Mouse (Mus musculus): ENCODE measurements around the gene Brinp2.

Gene Brinp2

GRCm38 (mm10) chr1:158285198-158285597 is 70.9 kb downstream of the Brinp2 start:
- DNase-seq: no peak

- no peak for DNase-seq
Measured at GRCm38 (mm10) chr1:158283869-158284268, 72.3 kb downstream of the Brinp2 start.

- DNase-seq: no peak
Measured at GRCm38 (mm10) chr1:158272058-158272457, 84.1 kb downstream of the Brinp2 start.

GRCm38 (mm10) chr1:158267020-158267571 is 89.0 kb downstream of the Brinp2 start:
- DNase-seq: no peak

GRCm38 (mm10) chr1:158266293-158267019 is 89.7 kb downstream of the Brinp2 start:
- no peak for DNase-seq

GRCm38 (mm10) chr1:158259516-158260235 is 96.5 kb downstream of the Brinp2 start:
- no peak for DNase-seq

GRCm38 (mm10) chr1:158258685-158259292 is 97.3 kb downstream of the Brinp2 start:
- DNase-seq: no peak

- no peak for DNase-seq
Measured at GRCm38 (mm10) chr1:158255912-158256680, 100.0 kb downstream of the Brinp2 start.

GRCm38 (mm10) chr1:158252682-158253222 is 103.4 kb downstream of the Brinp2 start:
- no peak for DNase-seq

- DNase-seq: no peak
Measured at GRCm38 (mm10) chr1:158248266-158248665, 107.9 kb downstream of the Brinp2 start.

- no peak for DNase-seq
Measured at GRCm38 (mm10) chr1:158246476-158247153, 109.5 kb downstream of the Brinp2 start.

GRCm38 (mm10) chr1:158245486-158245885 is 110.6 kb downstream of the Brinp2 start:
- DNase-seq: no peak

- no peak for DNase-seq
Measured at GRCm38 (mm10) chr1:158244016-158244415, 112.1 kb downstream of the Brinp2 start.

GRCm38 (mm10) chr1:158241848-158242556 is 114.1 kb downstream of the Brinp2 start:
- DNase-seq: no peak

GRCm38 (mm10) chr1:158239841-158240240 is 116.3 kb downstream of the Brinp2 start:
- no peak for DNase-seq

GRCm38 (mm10) chr1:158238722-158239121 is 117.4 kb downstream of the Brinp2 start:
- DNase-seq: no peak

GRCm38 (mm10) chr1:158228687-158229224 is 127.4 kb downstream of the Brinp2 start:
- no peak for DNase-seq

GRCm38 (mm10) chr1:158227239-158227638 is 128.9 kb downstream of the Brinp2 start:
- DNase-seq: no peak

GRCm38 (mm10) chr1:158226689-158227088 is 129.4 kb downstream of the Brinp2 start:
- no peak for DNase-seq

GRCm38 (mm10) chr1:158221048-158221447 is 135.1 kb downstream of the Brinp2 start:
- DNase-seq: no peak

GRCm38 (mm10) chr1:158220148-158220547 is 136.0 kb downstream of the Brinp2 start:
- DNase-seq: no peak

All from thymus, postnatal 25 days (tissue).